Mouse (Mus musculus): ENCODE data around the gene Trim30a.
"Not testable (repeated sequence)": the region's sequence is repeated elsewhere in the genome, so short reads cannot be mapped to it uniquely, and the experiment has no call there.

Gene Trim30a

GRCm38 (mm10) chr7:104465065-104465744 is at the start of gene Trim30a:
TSS of gene Trim30a (minus strand) at chr7:104465193.
- peak; percentile 1 for DNase-seq (ENCODE audit: low spot score)

DNA sequence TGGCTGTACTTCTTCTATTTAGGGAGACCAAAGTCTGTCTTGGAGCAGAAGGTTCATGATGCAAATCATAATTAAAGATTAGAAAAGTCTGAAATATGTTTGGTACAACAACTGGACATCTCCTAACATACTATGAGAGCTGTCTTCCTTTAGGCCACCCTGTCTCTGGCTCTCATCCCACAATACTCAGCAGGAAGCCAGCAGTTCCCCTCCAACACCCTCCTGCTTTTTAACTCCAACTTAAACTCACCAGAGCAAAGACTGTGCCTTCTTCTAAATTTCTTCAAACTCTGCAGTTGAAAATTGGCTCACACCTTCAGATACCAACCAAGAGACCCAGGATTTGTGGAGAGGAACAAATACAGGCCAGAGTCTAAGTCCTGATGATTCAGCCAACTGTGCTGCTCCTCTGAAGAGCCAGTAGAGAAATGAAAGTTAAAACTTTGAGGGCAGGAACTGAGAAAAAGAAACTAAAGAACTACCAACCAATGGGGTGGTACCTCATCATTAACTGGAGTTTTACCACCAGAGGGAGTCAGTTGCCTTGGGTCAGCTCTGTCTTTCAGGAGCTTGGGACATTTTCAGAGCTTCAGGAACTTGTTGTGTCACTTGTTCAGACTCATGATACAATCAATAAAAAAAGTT is 42.5 kb upstream of the Trim30a start, which contains the start of gene Trim30d:
Gene Trim30d, minus strand, starts transcription at position 429 of the 645 bp plus-strand sequence.
- DNase-seq (ENCODE audit: low spot score): not testable (repeated sequence)

DNA sequence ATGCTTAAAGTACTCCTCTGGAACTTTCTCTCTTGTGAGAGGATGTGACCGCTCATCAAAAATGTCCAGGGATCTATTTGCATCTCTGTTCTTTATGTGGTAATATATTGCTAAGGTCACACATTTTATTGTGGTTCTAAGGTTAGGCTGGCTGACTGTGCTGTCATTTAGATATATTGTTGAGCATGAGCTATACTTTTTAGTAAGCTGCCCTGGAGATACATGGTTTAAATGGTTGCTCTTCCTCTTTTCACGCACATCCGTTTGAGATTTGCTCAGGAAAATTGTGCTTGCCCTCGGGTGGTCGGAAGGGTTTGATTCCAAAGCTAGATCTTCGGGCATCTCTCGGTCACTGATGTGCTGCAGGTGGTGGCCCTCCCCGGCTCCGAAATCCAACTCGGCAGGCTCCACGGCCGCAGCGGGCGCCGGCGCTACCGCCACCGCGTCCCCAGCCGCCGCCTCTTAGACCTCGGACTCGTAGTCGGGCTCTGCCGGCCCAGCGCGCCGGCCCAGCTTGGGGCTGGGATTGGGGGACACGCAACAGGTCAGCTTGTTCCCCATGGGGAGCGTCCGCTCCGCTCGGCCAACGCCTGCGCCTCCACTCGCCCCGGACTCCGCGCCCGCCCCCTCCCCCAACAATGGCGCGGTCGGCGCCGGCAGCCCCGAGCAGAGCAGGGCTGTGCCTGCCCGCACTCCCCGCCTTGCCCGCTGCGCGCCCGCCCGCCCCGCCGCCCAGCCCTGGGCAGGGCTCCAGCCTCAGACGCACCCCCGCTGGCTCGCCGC is 36.8 kb upstream of the Trim30a start:
- peak; percentile 36 for DNase-seq (ENCODE audit: low spot score)

- not testable (repeated sequence) for DNase-seq (ENCODE audit: low spot score)
These were observed 36.2 kb upstream of the Trim30a start for GRCm38 (mm10) chr7:104501186-104501585.

DNA sequence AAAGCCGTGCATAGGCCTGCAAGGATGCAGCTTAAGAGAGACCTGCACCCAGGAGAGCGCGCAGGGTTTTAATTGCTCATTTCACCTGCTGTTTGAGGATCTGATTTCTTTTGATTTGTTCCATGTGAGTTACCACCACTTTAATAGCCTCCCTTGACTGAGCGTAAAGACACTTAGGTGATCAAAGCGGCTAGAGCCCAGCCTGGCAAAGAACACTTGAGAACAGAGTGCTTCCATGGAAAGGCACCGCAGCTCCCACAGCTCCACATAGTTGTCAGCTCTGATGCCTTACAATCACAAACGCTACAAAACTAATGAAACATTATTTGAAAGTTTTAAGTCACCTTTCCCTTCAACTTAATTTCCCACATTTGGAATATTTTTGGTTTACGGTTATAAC is 34.5 kb upstream of the Trim30a start:
- DNase-seq (ENCODE audit: low spot score): not testable (repeated sequence)

DNA sequence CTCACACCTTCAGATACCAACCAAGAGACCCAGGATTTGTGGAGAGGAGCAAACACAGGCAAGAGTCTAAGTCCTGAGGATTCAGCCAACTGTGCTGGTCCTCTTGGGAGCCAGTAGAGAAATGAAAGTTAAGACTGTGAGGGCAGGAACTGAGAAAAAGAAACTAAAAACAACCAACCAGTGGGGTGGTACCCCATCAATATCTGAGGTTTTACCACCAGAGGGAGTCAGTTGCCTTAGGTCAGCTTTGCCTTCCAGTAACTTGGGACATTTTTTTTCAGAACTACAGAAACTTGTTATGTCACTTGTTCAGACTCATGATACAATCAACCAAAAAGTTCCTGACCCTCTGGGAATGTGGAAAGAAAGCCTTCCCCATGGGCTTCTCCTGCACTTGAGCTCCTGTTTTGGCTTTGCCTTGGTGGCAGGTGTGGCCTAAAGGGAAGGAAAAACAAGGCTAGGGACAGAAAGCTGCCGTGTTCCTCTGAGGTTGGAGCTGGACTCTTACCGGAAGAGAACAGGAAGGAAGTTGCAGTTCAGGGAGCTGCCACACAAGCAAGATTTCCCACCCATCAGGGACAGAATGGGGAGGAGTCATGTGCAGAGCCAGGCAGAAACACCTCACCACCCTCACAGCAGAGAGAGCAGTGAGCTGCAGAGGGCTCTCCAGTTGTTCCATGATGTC is 18.9 kb downstream of the Trim30a start:
- DNase-seq (ENCODE audit: low spot score): peak; percentile 13

GRCm38 (mm10) chr7:104404460-104404950 is 60.5 kb downstream of the Trim30a start:
- DNase-seq (ENCODE audit: low spot score): no peak

- DNase-seq (ENCODE audit: low spot score): no peak
These were observed 63.9 kb downstream of the Trim30a start for GRCm38 (mm10) chr7:104401140-104401539.

- no peak for DNase-seq (ENCODE audit: low spot score)
These were observed 64.3 kb downstream of the Trim30a start, which contains the start of gene Trim30c for GRCm38 (mm10) chr7:104400698-104401097. TSS of gene Trim30c (minus strand) at chr7:104400837.

DNA sequence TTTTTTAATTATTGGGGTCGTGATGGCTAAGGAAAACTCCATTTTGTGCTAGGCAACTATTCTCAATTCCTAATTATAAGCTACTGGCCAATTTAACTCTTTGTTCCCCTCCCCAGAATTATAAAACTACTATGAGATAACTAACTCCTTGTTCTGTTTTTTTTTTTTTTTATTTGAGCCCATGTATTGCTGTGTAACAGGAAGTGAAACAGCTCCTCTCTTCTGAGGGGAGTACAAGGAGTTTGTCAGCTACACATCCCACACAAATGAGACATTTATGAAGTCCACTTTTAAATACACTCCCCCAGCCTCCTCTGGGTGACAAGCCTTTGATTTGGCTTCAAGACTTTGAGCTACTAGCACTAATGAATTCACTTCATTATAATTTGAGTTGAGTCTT is 66.5 kb downstream of the Trim30a start:
- no peak for DNase-seq (ENCODE audit: low spot score)

DNA sequence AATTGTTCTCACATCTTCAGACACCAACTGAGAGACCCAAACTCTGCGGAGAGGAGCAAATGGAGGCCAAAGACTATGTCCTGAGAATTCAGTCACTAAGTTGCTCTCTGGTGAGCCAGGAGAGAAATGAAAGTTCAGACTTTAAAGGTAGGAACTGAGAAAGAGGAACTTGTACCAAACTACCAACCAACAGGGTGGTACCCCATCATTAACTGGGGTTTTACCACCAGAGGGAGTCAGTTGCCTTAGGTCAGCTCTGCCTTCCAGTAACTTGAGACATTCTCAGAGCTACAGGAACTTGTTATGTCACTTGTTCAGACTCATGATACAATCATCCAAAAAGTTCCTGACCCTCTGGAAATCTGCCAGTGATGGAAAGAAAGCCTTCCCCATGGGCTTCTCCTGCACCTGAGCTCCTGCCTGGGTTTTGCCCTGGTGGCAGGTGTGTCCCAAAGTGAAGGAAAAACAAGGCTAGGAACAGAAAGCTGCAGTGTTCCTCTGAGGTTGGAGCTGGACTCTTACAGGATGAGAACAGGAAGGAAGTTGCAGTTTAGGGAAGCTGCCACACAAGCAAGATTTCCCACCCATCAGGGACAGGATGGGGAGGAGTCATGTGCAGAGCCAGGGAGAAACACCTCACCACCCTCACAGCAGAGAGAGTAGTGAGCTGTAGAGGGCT is 95.1 kb downstream of the Trim30a start, which contains the start of gene Trim30b:
Gene Trim30b, minus strand, starts transcription at position 149 of the 679 bp plus-strand sequence.
- DNase-seq (ENCODE audit: low spot score): peak; percentile 4

- no peak for DNase-seq (ENCODE audit: low spot score)
These were observed 98.7 kb downstream of the Trim30a start for GRCm38 (mm10) chr7:104366339-104366738.
